In genomic region chr13:113046211-113046883, GRCm38 (mm10) we compare ENCODE assay signal across 8 mouse cellular contexts. TPM values are rescaled to one million over a fixed set of nuclear protein-coding genes. Genes with fewer than 3 reads are reported as not detected.
DNase-seq lines count a peak whose midpoint lies in the region; ATAC-seq and TF ChIP-seq lines count a peak whose summit lies in the region.

TSS of gene Gpx8 (minus strand) at chr13:113046410.

- peak within 1 kb of the TSS; percentile 78 for H3K4me2 ChIP-seq in hindbrain, embryonic 14.5 days (replicated peaks)

- H3K27me3 ChIP-seq in hindbrain, embryonic 14.5 days (ENCODE audit: control insufficient read depth, insufficient read depth, low read length): no peaks in the 10 kb centered on the region

- no peaks in the 10 kb centered on the region for H3K9me3 ChIP-seq in hindbrain, embryonic 14.5 days (ENCODE audit: control insufficient read depth, low read length)

- peak; percentile 85 for ATAC-seq in hindbrain, embryonic 14.5 days (ENCODE audit: low FRiP score)
- peak; percentile 40; the same call in 1 of the 2 replicates for ATAC-seq in megakaryocyte, adult 5-6 weeks (ENCODE audit: poor library complexity, severe bottlenecking)

- DNase-seq in MN1 (ENCODE audit: low spot score): peak; percentile 51
- peak; percentile 81 for DNase-seq in brain, adult 2 months (ENCODE audit: low read depth, low spot score)
- peak; percentile 72 for DNase-seq in gastrocnemius, adult 2 months
- peak; percentile 81 for DNase-seq in hindbrain, embryonic 14.5 days (ENCODE audit: low spot score)
- DNase-seq in left cerebral cortex, postnatal 10 days (ENCODE audit: extremely low spot score in 1 of 2, low spot score in 2 of 2): peak; percentile 59 to 68
- DNase-seq in right cerebral cortex, adult 2 months (ENCODE audit: low spot score in 2 of 2): peak; percentile 39 to 44
- no peak for DNase-seq in c-Kit-positive CD71-positive TER-119-positive erythroid progenitor cells, embryonic 14.5 days (ENCODE audit: low spot score)

- 7% methylated on average over 21 of the region's 21 CpGs for WGBS in hindbrain, embryonic 14.5 days

- intact Hi-C loops in gastrocnemius, adult 2 months (cut with DNase I): loop anchor here (5.0 kb wide), 1 partner anchor 221 kb away; no protein-coding TSS in a partner anchor
- intact Hi-C loops in left cerebral cortex, postnatal 10 days (cut with DNase I): loop anchor here (5.0 kb wide), 3 partner anchors 91 to 571 kb away; partner anchors contain the start of gene Snx18

- TF ChIP-seq CTCF in gastrocnemius, adult 2 months (IDR thresholded peaks at IDR 0.05): peak; percentile 69

- H3K4me1 ChIP-seq in hindbrain, embryonic 14.5 days (replicated peaks; ENCODE audit: control insufficient read depth, insufficient read depth, low read length): no peaks in the 10 kb centered on the region

- no peaks in the 10 kb centered on the region for H3K36me3 ChIP-seq in hindbrain, embryonic 14.5 days (replicated peaks; ENCODE audit: control insufficient read depth, insufficient read depth)

- peak within 1 kb of the TSS; percentile 69 for H3K27ac ChIP-seq in gastrocnemius, adult 2 months
- H3K27ac ChIP-seq in hindbrain, embryonic 14.5 days: 0 out of 2 replicates have a peak within 1 kb of the TSS, but pooled peaks have one; percentile 51

- peak within 1 kb of the TSS; percentile 68 for H3K4me3 ChIP-seq in gastrocnemius, adult 2 months
- peak within 1 kb of the TSS; percentile 45 for H3K4me3 ChIP-seq in hindbrain, embryonic 14.5 days (replicated peaks; ENCODE audit: low read length)

- peak within 1 kb of the TSS; percentile 41 for H3K9ac ChIP-seq in hindbrain, embryonic 14.5 days

RNA-seq across cellular contexts. Expression of gene Gpx8, which starts in this region (rescaled TPM):
- 10 to 100 TPM in 1 of 2 experiments, 1 to 10 TPM in 1; 5.5 to 10.6 TPM for total RNA-seq in gastrocnemius, adult 2 months (2021)
- 58.6 and 67.1 TPM in 2 replicates for polyA plus RNA-seq in hindbrain, embryonic 14.5 days (2014; fragmentation: Nextera tagmentation; extraction: Ambion mirVana)
- 10 to 100 TPM; 13.9 to 16.3 TPM for total RNA-seq in left cerebral cortex, postnatal 10 days (2021)
- total RNA-seq in megakaryocyte, adult 5-6 weeks (2015): 0.85 TPM in 1 of 2 replicates, not detected in the other
- total RNA-seq in megakaryocyte, adult 5-6 weeks (2017): 1.9 TPM in 1 of 2 replicates, not detected in the other
